Mouse (Mus musculus) CD8-positive naive resting alpha-beta T cell, adult 2 months (primary cell): Measurements from ENCODE around the gene Fam89a.

Source experiments
- DNase-seq, 2 experiments: peaks; one replicate each; pipeline ENCODE4 v3.0.0; 2022; ENCODE audit warnings: low read depth in 2 of 2, low spot score in 2 of 2

Gene Fam89a

DNA sequence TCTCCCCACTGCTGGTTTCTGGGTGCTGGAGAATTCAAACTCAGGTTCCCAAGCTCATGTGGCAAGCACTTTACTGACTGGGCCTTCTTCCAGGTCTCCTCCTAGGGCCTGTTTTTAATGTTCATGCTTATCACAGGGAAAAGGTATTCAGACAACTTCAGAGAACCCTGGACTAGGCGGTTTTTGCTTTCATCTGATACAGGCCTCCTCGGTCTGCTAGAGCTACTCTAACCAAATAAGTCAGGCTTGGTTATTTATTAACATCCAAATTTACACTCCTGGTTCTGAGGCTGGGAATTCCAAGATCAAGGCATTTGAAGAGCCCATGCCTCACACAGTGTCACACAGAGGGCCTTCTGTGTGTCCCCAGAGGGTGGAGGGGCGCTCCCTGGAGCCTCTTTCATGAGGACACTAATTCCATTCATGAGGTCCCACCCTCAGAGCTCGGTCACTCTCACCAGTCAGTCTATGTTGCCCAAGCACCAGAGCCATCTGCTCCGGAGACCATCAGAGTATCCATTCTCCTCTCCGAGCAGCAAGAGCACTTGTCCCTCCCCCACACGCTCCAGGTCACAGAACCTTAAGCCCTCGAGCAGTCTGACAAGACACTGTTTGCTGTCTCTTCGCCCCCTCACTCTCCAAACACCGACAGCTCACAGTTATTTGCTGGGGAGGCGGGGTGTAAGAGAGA is 2.6 kb upstream of the Fam89a start:
- no peak for DNase-seq

DNA sequence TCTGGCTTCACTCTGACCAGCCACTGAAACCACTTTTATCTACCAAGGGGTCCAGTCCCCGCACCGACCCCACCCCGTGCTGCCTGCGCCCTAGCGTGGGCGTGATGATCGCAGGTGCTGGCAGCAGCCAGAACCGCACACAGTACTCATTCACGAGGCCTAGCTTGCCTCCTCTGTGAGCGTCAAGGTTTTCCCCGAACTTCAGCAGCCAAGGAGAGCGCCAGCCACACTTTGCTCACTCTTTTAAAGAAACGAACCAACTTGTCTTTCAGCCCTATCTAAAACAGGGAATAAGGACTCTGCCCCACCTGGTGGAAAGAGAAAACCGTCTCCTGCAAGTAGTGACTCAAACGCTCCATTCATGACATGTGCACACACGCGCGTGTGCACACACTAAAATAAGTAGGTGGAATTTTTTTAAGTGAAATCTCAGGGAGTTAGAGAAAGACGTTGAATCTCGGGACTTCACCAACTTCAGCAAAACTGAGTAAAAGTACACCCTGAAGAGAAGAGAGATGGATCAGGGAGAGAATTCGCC is 762 bp upstream of the Fam89a start:
- DNase-seq = no peak

DNA sequence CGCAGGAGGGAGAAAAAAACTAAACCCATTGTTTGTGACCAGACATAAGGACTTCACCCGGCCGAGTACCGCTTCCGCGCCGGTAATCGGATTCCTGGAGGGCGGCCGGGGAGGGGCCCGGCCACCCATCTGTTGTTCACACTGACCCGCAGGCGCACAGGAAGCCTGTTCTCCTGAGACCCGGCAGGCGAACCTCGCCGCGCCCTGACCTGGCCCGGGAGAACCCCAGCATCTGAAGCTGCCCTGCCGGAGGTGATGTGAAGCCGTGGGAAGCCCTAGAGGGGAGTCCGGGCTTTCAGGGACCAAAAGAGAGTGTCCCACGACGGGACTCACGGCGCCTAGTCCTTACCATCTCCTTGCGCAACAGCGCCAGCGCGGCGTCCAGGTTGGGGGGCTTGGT is 441 bp downstream of the Fam89a start:
- DNase-seq = peak in 1 of 2 experiments; percentile 5

DNA sequence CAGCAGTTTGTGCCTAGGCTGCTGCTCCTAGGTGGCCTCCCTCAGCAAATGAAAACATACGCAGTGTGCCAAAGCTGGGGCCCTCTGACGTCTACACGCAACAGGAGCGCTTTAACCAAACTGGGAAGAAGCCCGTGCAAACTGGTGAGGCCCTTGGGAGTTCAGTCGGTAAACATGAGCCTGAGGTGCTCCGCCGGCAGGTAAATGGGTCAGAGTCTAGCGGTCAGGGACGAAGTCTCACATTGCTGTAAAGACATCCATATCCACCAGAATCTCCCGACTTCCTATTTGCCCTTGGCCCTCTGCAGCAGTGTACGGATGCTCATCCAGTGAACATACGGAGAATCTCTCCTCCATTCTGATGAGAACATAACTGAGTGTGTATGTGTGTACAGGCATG is 5.0 kb downstream of the Fam89a start:
- no peak for DNase-seq

DNA sequence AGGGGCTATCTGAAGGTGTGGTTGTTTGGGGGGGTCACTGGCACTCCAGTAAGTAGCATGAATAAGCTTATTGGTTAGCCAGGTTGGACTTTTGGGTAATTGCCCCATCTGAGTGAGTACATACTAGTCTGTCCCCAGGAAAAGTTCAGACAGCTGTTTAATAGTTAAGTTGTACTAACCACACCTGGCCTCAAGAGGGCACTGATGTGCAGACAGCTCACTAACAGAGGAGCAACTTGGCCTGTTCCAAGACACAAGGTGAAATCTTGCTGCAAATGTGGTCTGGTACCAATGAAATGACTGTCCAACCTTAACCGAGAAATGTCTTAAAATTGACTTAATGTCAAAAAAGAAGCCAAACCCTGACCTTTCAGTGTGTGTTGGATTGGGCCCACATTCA is 12.4 kb downstream of the Fam89a start:
- peak in 1 of 2 experiments; percentile 27 for DNase-seq

DNA sequence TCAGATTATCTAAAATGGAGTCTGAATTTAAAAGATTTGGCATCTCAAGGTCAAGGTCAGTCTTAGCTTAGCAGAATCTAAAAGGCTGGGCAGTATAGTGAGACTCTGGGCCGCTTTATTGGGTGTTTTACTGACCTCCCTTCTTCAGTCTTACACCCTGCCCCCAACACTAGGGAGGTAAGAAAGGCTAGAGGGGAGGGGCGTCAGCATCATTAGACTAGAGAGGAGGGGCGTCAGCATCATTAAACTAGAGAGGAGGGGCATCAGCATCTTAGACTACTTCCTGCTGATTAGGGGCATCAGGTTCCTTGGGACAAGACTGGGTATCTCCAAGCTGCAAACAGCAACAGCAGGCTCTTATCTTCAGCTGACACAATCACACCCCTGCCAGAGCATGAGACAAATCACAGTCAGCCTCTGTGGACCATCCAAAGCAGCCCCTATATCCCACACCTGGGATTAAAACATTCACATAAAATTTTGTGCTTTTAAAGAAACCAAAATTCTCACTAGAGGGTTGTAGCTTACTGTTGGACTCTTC is 16.2 kb downstream of the Fam89a start:
- no peak for DNase-seq

DNA sequence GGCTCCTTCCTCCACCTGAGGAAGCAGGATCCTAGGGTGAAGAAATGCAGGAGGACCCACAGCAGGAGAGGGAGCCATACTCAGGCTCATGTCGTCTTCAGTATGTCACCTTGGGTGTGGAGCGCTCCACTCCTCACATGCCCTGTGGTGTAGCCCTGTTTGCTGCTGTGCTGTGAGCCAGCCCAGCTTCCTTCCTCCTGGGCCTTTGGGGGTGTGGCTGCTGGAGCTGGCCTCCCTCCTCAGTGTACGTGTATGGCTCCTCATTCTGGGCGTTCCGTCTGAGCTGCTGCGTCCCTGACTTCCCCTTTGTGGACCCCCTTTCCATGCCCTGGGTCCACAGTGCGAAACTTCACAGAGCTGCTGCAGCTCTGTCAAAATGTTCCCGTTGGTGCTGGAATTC is 18.8 kb downstream of the Fam89a start:
- no peak for DNase-seq

DNA sequence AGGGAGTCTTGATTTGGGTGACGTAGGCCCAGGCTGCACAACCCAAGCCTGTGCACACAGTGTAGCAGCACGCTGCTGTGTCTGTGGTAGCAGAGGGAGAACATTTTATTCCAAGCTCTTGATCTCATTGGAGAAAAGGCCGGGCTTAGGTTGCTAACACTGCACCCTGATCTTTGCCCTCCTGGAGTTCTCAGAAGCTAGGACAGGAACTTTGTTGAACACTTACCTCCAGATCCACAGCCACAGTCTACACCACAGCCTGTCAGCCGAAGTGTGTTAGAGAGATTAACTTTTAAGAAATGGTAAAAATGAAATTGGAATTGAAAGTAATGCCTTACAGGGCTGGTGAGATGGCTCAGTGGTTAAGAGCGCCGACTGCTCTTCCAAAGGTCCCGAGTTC is 27.3 kb downstream of the Fam89a start:
- DNase-seq = no peak

DNA sequence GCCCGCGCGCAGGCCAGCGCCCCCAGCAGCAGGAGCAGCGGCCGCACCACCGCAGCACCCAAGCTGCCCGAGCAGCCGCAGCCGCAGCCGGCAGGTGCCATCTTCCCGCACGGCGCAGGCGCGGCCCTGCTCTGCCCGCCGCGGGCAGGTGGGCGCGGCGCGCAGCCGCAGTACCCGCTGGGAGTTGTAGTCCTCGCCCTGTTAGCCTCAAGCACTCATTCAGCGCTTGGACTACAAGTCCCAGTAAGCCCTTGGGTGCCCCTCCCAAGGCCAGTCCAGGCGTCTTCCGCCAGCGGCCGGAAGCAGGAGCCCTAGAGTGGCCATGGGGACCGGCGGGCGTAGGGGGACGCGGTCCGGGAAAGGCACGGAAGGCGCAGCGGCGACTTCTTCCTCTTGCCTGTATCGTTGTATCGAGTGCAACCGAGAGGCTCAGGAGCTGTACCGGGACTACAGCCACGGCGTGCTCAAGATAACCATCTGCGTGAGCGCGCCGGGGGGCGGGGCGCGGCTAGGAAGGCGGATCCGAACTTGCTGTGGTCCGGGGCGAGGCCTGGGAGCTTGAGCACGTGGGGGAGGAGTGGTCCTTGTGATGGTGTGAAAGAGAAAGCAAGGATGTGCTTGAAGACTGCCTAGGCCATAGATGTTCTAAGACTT is 29.6 kb downstream of the Fam89a start, which contains the start of the genes Ttc13 and Arv1:
Gene Ttc13 (minus strand): TSS at position 122 of the 654 bp plus-strand sequence.
Gene Arv1 (plus strand): TSS at position 278 of the 654 bp plus-strand sequence.
- DNase-seq = peak; percentile 93 to 95

DNA sequence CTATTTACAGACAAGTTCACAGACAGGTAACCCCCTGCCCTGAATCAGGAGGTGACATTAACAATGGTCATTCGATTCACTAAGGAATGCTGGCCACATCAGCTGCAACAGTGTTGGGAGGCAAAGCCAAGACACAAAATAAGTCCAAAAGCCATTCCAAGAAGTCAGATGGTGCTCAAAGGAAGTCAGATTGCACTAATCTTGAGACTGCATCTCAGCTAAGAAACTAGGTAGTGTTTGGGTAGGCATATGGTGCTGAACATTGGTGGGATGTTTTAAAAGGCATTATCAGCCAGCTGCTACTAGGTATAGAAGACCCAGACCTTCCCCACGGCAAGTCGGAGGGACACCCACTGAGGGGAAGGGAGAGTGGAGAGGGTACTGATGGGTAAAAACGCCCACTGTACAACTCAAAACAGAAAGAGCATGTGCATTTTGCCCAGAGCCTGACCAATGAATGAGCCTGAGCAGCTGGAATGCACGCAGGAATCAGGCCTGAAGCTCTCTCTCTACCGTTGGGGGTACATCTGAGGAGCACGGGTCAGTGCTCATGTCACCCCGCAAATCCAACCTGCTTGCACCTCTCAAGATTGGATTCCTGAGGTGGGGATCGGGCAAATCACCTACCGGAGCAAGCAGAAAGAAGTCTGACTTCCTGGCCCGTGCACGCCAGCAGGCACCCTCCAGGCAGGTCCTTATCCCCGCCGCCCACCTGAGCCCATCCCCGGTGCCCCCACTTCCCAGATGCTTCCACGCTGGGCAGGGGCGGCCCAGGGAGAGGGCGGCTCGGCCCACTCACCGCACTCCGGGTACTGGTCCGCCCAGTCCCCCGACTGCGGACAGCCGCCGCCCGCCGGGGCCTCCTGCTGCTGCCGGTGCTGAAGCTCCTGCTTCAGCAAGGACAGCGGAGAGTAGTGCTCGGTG is 30.4 kb downstream of the Fam89a start:
- peak; percentile 21 to 25 for DNase-seq

DNA sequence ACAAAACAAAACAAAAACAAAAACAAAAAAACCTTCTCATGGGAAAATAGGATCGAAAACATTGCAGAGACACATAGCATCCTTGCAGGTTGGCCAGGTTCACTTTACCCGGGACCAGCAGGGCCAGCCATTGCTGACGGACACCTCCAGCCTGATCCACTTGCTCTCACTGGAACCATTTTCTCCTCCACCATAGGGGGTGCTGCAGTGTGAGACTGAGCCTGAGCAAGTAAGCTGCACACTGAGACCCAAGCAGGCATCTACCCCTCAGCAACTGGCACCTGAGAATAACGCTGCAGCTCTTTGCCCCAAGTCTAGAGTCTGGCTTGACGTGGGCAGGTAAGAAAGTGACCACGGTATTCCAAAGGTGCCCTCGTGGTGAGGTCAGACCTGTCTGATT is 31.5 kb downstream of the Fam89a start:
- peak in 1 of 2 experiments; percentile 18 for DNase-seq

DNA sequence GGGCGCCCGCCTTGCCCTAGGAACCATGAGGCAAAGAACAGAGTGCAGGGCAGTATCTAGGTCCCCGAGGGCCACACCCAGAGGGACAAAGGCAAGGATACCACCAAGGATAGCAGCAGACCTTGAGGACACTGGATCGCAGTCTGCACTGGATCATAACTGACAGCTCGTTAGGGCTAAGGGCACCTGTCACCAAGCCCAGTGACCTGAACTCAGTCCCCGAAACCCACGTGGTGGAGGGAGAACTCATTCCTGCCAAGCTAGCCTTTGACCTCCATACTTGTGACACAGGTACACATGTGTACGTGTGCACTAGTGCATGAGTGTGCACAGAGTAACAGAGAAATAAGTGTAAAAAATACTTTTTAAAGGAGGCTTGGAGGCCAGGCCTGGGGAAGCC is 35.9 kb downstream of the Fam89a start:
- DNase-seq = no peak

DNA sequence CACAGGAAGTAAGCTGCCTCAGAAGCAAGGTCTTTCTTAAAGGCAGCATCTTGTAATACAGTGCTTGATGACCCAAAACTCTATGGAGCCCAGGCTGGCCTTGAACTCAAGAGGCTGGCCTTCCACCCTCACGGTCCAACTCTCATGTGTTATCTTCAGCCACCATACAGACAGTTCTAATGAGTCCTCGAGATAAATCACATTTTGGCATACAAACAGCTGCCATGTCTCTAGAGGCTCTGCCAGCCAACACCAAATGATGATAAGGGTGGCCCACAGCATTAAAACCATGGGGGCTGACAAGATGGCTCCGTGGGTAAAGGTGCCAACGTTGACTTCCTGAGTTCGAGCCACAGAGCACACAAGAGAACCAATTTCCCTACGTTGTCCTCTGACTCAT is 38.4 kb downstream of the Fam89a start:
- DNase-seq = no peak

DNA sequence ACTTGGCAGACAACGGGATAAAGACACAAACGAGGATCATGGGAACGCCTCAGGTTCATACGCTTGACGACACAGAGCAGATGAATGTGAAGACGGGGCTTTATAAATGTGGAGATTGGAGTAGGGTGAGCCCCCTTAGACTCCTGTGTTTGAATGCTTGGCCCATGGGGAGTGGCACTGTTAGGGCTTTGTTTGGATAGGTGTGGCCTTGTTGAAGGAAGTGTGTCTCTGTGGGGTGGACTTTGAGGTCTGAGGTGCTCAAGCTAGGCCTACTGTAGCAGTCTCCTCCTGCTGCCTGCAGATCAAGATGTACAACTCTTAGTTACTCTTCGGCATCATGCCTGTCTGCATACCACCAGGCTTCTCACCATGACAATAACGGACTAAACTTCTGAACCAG is 45.8 kb downstream of the Fam89a start:
- peak in 1 of 2 experiments; percentile 16 for DNase-seq

DNA sequence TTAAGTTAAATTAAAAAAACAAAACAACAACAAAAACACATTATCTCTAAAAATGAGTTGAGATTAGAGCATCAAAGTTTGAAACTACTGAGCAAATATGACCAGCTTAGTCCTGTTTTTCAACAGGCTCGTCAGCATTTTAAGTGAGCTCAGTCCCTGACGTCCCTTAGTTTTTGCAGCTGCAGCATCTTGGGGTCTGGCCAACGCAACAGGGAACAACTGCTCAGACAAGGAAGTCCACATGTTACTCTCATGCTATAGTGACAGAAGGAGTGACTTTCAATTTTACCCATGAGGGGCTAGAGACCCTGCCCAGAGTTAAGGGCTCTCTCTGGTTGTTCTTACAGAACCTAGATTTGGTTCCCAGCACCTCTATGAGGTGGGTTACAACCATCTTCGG is 47.3 kb downstream of the Fam89a start:
- no peak for DNase-seq

DNA sequence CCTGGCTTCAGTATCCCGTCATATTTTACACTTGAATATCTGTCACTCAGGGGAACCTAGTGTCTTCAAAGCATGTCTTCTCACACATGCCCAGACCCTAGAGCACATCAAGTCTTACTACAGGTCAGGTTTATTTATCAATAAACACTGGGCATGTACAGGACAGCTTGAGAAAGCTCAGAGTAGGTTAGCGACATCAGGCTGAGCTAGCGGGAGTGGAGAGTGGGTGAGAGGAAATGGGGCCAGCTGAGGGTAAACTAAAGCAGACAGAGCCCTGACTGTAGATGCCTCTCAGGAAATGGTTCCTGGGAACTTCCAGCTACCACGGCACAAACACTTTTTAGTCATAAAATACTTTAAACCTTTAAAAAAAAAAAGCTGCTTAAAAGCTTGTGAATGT is 48.1 kb downstream of the Fam89a start:
- peak in 1 of 2 experiments; percentile 14 for DNase-seq

DNA sequence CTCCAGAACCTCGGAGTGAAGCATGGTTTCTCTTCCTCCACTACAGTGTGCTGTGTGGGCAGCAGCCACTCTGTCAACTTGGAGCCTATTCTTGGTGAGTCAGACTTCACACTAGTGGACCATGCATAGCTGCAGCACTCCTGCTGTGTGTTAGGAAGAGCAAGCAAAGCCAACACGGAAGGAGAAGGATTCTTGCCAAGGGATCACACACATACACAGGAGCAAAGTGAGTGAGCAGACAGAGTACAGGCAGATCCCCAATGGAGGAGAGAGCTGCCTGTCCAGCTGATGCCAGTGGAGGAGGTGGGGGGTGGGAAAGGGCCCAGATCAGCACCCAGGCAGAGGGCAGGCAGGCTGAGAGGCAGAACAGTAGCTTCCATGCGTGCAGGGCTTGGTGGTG is 49.4 kb downstream of the Fam89a start:
- no peak for DNase-seq

DNA sequence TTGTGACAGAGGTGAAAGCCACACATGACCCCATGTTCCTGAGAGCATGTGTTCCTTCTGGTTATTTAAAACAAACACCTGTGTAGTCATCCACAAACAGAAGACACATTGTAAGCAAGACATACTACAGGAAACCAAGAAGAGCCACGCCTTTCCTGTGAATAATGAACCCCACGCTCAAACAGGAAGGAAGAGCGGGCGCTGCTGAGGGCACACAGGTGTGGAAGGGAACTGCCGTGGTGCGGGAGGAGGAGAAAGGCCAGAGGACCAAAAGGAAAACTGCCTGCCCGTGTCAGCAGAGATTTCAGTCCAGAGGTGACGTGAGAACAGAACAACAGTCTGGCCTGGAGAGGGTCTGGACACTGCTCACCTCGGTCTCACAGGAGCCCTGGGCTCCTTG is 50.6 kb downstream of the Fam89a start:
- peak; percentile 58 to 69 for DNase-seq

DNA sequence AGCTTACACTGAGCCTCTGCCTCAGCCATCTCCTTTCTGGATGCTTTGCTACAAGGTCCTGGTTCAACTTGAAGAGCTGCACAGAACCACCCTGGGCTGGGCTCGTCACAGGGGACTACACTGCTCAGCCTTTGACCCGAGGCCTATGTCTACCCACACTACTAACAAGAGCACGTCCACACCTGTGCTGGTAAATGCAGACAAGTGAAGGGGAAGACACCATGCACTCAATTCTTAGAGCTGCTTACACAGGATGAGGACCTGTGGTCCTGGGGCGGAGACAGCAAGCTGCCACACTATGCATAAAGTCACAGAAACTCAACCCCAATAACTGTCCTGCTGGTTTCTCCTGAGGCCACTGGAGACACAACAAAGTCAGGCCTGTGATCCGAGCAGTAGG is 51.4 kb downstream of the Fam89a start:
- DNase-seq = no peak

DNA sequence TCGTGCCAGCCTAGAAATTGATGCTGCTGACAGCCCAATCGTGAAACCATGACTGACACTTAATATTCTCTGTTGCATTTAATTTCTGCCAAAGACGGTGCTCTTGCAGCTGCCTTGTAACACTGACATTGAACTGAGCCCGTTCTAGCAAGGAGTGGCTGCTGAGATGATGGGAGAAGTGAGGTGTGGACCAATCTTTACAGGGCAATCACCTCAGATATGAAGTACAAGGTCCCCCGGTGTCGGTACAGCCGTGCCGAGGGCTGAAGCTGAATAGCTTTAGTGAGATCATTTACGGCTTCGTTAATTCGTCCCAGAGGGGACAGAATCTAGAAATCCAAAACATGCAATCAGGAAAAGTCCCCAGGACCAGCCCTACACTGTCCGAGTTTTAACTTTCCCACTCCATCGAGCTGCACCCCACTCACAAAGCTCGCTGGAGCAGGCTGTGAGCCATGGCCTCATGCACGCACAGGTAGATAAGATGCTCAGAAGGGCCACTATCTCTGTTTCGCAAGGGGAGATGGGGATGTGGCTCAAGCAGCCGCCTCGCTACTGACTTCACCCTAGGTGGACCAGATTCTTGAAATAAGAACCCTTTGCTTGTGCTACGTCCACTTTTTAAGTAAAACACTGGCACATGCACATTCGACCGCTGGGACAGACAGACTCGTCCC is 56.1 kb downstream of the Fam89a start:
- no peak for DNase-seq

DNA sequence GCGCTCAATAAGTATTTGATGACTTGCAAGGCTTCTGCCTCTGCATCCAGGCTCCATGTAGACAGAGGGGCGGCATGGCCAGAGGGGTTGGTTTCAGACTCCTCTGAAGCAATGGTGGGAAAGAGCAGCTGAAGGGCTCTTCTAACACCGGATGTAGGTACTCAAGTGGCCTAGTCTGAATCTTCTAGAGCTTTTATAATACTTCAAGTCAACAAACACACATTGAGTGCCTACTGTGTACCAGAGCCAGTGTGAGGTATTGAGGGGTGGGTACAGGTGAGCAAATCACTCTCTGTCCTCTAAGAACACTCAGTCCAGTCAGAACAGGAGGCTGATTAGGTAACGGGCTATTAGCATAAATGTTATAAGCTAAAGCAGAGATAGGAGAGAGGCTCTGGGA is 59.9 kb downstream of the Fam89a start:
- DNase-seq = no peak
